Mouse (Mus musculus) T-helper 1 cell (primary cell): ENCODE results near the gene Trove2.
"Not testable (repeated sequence)": the region's sequence is repeated elsewhere in the genome, so short reads cannot be mapped to it uniquely, and the experiment has no call there.

ENCODE experiments used
- in situ Hi-C: fragments of 300-600 bp; cut with MboI, MseI; formaldehyde crosslinking; loops from one replicate; pipeline ENCODE4 v1.15.1; 2025; ENCODE audit warnings: high pct_unique_total_duplicates

The Trove2 gene

DNA sequence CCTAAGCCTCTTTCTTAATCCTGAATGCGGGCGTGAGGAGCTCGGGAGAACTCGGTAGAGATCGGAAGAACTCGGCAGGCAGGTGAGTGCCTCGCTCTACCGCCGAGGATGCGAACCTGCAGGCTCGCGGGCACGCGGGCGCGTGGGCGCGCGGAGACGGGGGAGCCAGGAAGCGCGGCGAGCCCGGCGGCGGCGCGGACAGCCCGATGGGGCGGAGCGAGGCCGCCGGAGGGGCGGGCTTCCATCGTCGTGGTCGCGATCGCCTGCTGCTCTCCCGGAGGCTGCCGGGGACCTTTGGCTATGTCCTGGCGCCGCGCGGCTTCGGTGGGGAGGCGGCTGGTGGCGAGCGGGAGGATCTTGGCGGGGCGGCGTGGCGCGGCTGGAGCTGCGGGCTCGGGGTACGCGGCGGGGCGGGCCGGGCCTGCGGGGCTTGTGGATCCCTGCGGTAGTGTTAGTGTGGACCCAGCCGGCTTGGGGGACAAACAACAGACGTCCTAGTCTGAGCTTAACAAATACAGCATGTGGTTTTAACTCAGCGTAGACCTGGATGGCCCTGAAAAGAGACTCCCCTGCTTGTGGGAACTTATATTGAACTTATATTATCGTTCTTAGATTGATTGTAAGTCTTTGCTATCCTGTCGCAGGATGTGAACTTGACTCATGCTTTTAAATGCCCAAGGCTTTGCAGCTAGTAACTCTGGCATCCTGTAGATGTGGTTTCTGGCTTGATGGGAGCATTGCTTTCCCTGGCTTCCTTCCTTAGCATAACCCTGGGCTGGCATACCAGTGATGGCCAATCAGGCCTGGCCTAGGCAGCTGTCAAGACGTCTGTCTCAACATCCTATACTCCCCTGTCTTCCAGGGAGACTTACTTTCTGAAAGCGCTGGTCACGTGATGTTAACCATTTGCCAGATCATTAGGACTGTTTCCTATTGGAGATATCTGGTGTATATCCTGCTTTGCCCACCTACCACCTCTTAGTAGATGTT is 37.2 kb downstream of the Trove2 start:
- in situ Hi-C loops, result no loop called here

DNA sequence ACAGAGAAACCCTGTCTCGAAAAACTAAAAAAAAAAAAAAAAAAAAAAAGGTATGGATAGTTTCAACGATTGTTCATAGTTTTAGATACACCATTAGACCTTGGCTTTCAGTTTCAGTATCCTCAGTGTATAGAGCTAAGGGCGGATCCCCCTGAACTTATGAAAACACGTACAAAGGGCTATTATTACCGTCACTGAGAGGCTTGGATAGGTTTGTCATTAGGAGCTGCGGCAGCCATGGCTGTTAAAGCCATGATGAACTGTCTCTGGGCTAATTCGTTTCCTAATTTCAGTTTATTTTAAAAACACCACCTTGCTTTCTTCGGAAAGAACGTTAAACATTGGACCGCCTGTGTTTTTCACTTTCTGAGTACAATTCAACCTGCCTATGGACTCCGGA is 38.1 kb downstream of the Trove2 start:
- in situ Hi-C loops, result no loop called here

DNA sequence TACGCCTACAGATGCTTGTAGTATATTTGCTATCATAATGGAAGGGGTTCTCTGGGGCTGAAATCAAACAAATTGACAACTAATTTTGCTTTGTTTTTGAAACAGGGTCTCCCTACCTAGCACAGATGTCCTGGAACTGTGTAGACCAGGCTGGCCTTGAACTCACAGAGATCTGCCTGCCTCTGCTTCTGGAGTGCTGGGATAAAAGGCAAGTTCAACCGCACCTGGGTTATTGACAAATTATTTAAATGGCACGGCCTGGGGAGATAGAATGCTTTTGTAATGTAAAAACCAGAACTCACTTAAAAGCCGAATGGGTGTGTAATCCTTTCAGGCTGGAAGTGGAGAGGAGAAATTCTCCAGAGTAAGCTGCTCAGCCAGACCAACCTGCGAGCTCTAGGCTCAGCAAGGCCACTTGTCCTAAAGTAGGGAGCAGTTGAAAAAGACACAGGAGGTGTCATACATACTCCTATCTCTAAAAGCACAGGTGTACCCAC is 42.9 kb downstream of the Trove2 start:
- in situ Hi-C loops, result no loop called here

DNA sequence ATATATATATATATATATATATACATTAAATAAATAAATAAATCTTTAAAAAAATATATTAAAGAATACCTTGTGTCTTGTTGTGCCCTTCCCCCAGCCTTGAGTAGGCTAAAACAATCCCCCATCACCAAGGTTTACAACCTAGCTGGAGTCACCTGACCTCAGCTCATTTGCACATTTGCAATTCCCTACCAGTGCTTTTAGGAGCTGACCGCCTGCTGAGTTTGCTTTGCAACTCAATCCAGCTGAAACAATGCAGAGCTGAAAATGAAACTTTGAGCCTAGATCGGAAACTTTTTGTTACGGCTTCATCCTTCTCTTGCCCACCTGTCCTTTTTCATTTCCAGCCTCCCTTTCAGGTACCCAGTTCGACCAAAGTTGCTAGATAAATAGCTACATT is 45.2 kb downstream of the Trove2 start:
- in situ Hi-C loops, result no loop called here

DNA sequence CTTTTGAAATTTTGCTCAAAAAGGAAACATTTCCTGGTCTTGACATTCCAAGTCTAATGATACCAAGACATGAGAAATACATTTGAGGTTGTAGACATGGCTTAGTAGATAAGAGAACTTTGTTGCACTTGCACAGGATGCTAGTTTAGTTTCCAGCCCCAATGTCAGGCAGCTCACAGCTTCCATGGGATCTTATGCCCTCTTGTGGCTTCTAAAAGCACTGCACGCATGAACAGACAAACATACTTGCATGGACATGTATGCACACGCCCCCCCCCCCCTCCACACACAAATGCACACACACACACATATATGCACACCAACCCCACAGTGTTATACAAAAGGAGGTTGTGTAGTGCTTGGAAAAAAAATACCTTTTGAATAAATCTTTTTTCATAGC is 46.0 kb downstream of the Trove2 start:
- in situ Hi-C loops, result no loop called here

DNA sequence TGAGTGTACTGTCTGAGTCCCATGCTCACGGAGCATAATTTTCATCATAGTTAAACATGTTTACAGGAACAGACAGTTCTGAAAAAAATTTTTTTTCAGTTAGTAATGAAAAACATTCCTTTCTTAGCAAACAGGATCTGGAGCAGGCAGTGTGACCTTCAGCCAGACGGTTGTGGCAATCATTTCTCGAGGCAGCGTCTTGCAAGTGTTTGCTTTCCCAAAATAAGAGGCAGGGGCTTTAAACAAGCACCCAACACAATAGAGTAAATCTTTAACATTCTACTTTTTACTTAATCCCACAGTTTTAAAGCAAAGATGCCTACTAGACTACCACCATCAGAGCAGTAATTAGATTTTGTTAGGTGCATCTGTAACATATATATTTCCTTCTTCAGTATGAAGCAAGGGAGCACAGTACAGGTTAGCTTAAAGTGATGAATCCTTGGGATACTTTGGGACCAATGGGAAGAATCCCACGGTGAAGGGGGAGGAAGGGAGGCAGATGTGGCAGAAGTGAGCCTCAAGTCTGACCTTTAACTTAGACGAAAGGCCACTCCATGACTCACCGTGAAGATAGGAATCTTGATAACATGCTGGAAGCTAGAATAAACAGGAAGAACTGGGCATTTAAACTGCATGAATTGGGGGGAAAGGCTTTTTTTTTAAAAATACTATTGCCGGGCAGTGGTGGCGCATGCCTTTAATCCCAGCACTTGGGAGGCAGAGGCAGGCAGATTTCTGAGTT is 49.0 kb downstream of the Trove2 start:
- in situ Hi-C loops, result no loop called here

DNA sequence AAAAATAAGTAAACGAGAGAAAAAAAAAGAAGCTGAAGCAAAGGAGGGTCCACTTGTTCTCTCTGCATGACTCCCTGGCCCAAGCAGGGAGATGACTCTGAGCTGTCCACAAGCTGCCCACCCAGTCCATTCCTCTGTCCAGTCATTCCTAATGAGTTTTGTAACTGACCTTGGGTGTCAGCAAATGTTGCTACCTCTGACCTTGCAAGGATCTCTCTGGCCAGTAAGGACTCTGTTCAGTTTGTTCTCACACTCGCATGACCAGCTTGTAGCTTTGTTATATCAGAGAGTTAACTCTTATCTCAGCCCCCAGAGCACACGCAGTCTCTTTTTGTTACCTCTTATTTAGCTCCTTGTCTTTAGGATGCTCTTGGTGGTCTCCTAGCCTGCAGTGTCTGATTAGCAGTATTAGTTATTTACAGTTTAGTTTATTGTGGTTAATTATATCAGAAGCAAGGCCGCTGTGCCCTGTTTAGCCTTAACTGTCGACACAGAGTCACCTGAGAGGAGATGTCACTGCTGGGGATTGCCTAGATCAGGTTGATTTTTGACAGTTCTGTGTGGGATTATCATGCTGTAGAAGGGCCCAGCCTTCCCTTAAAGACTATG is 52.3 kb downstream of the Trove2 start:
- in situ Hi-C loops, result no loop called here

DNA sequence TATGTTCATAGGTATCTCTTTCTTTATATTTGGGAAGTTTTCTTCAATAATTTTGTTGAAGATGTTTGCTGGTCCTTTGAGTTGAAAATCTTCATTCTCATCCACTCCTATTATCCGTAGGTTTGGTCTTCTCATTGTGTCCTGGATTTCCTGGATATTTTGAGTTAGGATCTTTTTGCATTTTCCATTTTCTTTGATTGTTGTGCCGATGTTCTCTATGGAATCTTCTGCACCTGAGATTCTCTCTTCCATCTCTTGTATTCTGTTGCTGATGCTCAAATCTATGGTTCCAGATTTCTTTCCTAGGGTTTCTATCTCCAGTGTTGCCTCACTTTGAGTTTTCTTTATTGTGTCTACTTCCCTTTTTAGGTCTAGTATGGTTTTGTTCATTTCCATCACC is 60.8 kb downstream of the Trove2 start, which contains the start of gene Glrx2:
Glrx2 (plus strand) TSS at position 301 of the 400 bp plus-strand sequence.
- in situ Hi-C loops, result not testable (repeated sequence)

DNA sequence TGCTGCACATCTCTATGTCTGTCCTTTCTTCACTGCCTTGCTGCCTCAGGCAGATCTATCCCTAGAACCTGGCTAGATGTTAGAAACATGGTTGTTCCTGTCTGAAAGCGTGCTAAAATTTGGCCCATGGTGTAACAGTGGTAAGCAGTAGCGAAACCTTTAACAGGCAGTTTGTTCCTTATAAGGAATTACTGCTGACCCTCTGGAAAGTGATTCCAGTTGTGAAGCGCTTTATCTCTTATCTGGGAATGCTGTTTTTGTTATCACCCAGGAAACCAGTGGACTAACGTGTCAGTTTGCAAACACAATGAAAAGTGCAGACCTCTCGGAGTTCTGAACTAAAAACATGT is 66.3 kb downstream of the Trove2 start:
- in situ Hi-C loops, result no loop called here

DNA sequence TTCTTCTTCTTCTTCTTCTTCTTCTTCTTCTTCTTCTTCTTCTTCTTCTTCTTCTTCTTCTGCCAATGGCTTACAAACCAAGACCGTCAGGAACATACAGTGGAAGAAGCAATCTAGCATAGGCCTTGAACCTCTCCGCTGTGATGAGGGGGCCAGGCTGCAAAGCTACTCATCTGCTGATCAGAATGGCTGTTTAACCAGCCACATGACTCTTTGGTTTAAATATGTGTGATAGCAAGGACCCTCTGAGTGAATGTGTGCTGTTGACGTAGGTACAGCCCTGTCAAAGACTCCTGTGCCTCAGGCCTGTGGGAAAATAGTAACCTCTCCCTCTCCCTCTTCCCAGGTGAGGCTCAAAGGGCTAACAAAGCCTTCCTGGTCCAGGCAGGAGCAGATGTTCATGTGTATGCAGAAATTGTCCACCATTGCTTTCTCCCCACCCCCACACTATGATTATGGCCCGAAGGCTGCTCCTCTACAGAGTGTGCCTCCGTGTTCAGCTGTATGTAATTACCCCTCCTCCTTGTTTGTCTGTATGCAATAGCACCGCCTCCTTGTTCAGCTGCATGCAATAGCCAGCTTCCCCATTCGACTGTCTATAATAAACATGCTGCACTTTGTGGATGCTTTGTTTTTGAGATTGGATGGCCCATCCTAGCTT is 66.8 kb downstream of the Trove2 start:
- in situ Hi-C loops, result no loop called here

DNA sequence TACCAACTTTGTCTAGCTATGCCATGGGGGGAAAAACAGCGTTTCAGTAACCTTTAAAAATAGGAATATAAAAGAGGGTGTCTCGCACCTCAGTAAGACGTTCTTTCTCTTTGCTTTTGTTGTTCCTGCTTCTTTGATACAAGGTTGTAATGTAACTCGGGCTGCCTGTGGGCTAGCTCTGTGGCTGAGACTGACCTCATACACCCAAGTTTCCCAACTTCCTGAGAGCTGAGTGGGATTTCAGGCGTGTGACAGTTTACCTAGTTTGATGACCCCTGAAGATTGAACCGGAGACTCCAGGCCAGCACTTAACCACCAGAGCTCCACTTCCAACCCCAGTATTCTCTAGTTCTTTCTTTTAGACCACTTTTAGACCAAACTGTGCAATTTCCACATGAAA is 68.5 kb downstream of the Trove2 start:
- in situ Hi-C loops, result no loop called here

DNA sequence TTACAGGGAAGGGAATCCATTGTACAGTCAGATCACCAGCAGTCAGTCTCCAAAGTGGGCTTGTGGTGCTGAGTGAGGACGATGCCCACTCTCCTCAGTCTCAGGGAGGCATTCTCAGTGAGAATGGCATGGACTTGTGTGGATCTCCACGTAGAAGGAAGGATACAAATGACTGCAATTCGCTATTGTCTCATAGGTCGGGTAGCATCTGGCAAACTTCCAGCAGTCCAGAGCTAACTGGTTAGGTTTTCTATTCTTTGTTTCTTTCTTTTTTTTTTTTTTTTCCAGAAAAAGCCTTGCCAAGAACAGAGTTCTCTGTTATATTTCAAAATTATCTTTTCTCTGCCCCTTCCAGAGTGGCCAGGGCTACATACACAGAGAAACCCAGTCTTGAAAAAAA is 69.9 kb downstream of the Trove2 start:
- in situ Hi-C loops, result no loop called here

DNA sequence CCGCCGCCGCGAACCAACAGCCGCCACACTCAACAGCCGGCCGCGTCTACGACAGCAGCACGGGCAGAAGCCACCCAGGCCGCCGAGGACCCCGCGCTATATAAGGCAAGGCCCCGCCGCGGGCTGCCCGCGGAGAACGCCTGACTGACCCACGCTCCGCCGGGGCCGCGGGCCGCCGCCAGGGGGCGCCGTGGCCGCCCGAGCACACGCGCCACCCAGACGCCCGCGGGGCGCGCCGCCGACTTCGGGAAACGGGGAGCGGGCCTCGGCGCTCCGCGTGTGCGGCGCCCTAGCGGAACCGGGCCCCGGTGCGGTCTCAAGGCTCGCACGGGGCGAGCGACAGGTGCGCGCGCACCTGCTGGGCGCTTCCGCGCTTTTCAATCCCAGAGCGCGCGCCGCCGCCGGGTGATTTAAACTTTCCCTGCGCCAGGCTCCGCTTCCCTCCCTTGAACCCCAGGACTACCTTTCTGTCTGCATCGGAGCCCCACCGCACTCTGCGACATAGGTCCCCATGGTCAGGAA is 74.1 kb downstream of the Trove2 start, which contains the start of gene Cdc73:
Cdc73 (minus strand) TSS at position 153 of the 522 bp plus-strand sequence.
- in situ Hi-C loops, result no loop called here

DNA sequence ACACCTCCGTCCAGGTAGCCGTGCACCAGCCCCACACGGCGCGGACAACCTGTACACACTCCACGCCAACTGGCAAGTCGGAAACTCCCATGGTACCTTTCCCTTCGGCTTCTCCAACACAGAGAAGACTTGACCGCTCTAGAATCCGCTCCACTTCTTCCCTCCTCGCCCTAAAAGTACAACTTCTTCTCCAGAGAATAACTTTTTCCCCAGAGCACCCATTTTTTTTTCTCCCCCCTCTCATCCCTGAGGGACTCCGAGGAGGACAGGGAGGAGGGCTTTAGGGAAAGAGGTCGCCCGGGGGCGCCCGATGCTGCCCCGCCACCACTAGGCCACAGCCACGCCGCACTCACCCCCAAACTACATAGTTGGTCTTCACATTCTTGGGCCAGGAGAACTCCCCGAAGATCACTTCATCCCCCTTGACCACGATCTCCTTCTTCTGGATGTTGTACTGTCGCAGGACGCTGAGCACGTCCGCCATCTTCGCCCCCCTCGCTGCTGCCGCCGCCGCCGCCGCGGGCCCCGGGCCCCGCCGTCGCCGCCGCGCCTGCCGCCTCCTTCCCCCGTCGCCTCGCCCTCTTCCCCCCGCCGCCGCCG is 74.6 kb downstream of the Trove2 start:
- in situ Hi-C loops, result no loop called here

DNA sequence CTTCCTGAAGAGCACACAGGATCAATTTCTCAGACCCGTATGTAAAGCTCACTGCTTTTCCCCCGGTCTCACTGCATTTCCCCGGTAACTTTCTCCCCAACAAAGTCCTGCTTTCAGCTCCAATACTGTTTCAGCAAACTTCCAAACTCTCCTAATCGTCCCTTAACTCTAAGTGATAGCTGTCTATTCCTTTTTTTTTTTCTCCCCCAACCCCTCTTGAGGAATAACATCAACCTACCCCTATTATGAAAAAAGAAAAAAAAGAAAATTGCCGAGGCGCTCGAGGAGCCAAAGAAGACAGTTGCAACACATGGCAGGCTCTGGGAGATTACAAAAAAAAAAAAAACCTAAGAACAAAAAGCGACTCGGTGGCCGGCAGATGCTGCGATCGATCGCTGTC is 75.1 kb downstream of the Trove2 start:
- in situ Hi-C loops, result no loop called here
